Mouse (Mus musculus) Patski (cell line): ENCODE measurements around the gene Copg1. TPM values are rescaled to one million over a fixed set of nuclear protein-coding genes. Genes with fewer than 3 reads are reported as not detected.
A peak's percentile ranks its signal among the peaks of the same experiment; 100 is the strongest.

Experiments used
- ATAC-seq: fragments of 100-300 bp; one replicate; pipeline ENCODE4 v1.8.0; 2021
- CTCF ChIA-PET: fragments of 350-600 bp; sonication (Branson Sonifier 250); formaldehyde crosslinking; loops from one replicate; lab custom pipeline; 2022; ENCODE audit warnings: inconsistent platforms; lab: Charles Lee
- POLR2A ChIA-PET: fragments of 350-600 bp; sonication (Branson Sonifier 250); formaldehyde crosslinking; loops from one replicate; lab custom pipeline; 2022; ENCODE audit warnings: antibody characterized with exemption, inconsistent platforms; lab: Charles Lee
- DNase-seq: peaks from one replicate; pipeline ENCODE4 v3.0.0-alpha.2; 2011; ENCODE audit warnings: low read depth, low spot score
- H3K27me3 ChIP-seq: fragments of 371-371 bp; one replicate; pipeline ENCODE4 v1.5.1; 2021
- CTCF ChIP-seq: fragments of 100-300 bp; IDR thresholded peaks from one replicate; pipeline ENCODE4 v1.5.1; 2021
- in situ Hi-C: fragments of 300-500 bp; cut with MboI; formaldehyde crosslinking; loops from 3 replicates; pipeline ENCODE4 v1.11.1; 2018; ENCODE audit warnings: low pct_unique_long_range_greater_than_20kb, mixed read lengths
- polyA plus RNA-seq: library from polyadenylated mRNA; unstranded; gene quantifications from one replicate; pipeline ENCODE4 v1.2.3, GENCODE M21; 2021

Gene Copg1
- polyA plus RNA-seq, 1 experiment from 2014 or later: 128 TPM

DNA sequence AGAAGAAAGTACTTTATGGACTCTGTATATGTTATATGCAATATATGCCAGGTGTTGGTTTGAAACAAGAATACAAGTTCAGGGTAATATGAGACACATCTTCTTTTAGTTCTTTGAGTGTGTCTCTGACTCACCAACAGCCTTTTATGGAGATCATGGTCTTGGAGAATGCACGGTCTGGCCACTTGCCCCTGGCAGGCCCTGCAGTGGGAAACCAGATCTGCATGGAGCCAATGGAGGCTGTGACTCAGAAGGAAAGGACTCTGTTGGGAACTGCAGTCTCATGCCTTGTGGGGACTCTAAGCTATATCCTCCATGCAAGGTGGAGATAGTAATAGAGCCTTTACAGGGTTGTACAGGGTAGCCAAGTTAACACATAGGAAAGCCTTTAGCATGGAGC lies 12.5 kb upstream of the Copg1 start:
- TF ChIP-seq CTCF: no peak
- in situ Hi-C loops: no loop called here
- CTCF ChIA-PET: interaction anchor here (1.2 to 2.2 kb wide), 2 partner anchors 12 to 118 kb away, joined by 3 to 7 read pairs; partner anchors contain the start of gene Copg1
- DNase-seq: no peak
- POLR2A ChIA-PET: no interaction called here
- ATAC-seq: peak; percentile 54
- no peaks in the 10 kb centered on the region for H3K27me3 ChIP-seq

DNA sequence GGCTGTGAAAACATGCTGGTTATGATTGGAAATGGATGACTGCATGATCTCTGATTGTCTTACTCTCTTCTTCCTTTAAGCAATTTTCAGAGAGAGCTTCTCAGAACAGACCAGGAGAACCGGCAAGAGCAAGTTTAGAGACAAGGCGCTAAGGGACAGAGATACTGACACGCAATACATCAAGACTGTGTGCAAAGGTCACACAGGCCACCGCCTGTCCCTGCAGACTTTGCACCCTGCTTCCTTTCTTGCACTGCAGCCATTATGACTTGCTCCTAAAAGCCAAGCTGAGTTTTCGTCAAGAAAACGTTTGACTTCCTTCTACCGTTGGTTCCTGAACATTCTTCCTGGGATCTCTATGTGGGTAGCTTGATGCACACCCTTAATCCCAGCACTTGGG lies 12.1 kb upstream of the Copg1 start:
- ATAC-seq (no peak), DNase-seq (no peak)
- ChIA-PET POLR2A (no interaction called here), CTCF (interaction anchor here (1.2 to 2.2 kb wide), 2 partner anchors 12 to 117 kb away, joined by 3 to 7 read pairs; partner anchors contain the start of gene Copg1)
- no peaks in the 10 kb centered on the region for H3K27me3 ChIP-seq
- TF ChIP-seq CTCF: no peak
- in situ Hi-C loops: no loop called here

DNA sequence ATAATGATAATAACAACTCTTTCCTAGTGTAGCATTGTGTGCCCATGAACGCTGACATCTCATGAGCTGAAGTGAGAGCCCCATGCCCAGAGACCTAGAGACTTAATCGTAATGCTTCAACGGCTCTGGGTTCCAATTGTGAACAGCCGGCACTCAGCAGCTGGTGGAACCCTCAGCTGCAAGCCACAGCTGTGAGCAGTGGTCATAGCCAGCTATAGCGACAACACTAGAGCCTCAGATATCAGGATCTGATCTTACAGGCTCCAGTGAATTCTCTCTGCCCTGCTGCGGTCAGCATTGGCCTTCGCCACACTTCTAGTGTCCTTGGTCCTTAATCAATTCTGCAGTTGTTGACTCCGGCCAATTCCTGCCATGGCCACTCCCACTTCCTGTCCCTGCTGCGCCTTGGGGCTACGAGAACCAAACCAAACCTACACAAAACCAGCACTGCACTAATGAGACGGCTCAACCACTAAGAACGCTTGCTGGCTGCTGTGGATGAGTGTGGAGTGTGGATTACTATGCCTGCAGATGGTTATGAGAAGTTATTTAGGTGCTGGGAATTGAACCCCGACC lies 11.5 kb upstream of the Copg1 start:
- CTCF ChIA-PET: interaction anchor here (1.2 to 2.2 kb wide), 2 partner anchors 11 to 117 kb away, joined by 3 to 7 read pairs; partner anchors contain the start of gene Copg1
- DNase-seq (no peak), ATAC-seq (no peak)

DNA sequence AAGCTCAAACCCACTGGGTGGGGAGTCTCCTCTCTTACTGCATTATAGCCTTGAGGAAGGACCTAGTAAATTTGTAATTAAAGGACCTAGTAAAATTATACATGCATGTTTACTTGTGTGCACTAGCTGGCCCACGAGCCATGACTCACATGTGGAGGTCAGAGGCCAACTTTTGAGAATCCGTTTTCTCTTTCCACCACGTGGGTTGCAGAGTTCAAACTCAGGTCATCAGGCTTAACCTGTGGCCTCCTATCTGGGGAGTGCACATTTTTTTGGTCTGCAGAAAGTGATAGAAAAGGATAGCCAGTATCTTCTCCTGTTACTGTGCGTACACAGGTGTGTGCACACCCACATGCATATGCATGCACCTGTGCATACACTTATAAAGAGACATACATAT lies 8.6 kb upstream of the Copg1 start:
- ATAC-seq (no peak), DNase-seq (no peak)
- H3K27me3 ChIP-seq: no peaks in the 10 kb centered on the region
- ChIA-PET POLR2A (no interaction called here), CTCF (interaction anchor here (1.7 kb wide), 1 partner anchor 9 kb away, joined by 5 read pairs; no protein-coding TSS in a partner anchor)
- in situ Hi-C loops: no loop called here
- no peak for TF ChIP-seq CTCF

More for the DNA sequence above, 11.5 kb upstream of the Copg1 start:
- POLR2A ChIA-PET: no interaction called here
- no peak for TF ChIP-seq CTCF
- in situ Hi-C loops: no loop called here
- H3K27me3 ChIP-seq: no peaks in the 10 kb centered on the region

DNA sequence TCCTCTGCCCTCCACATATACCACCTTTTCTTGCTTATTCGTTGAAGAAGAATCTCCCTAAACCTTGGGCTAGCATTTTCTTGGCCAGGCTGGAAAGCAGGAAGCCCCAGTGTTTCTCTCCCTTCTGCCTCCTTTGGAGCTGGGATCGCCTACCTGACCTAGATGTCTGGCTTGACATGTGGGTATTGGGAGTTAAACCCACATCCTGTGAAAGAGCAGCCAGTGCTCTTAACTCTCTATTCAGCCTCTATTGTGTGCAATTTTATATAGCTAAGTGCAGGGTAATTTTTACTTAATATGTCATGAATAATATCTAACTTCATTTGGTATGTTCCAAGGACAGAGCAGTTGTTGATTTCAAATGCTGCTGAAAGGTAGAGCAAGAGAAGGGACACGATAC lies 8.0 kb upstream of the Copg1 start:
- ChIA-PET CTCF (no interaction called here), POLR2A (interaction anchor here (0.7 kb wide), 1 partner anchor 41 kb away, joined by 5 read pairs; no protein-coding TSS in a partner anchor)
- no peak for TF ChIP-seq CTCF
- in situ Hi-C loops: no loop called here
- H3K27me3 ChIP-seq: no peaks in the 10 kb centered on the region
- DNase-seq (no peak), ATAC-seq (no peak)

DNA sequence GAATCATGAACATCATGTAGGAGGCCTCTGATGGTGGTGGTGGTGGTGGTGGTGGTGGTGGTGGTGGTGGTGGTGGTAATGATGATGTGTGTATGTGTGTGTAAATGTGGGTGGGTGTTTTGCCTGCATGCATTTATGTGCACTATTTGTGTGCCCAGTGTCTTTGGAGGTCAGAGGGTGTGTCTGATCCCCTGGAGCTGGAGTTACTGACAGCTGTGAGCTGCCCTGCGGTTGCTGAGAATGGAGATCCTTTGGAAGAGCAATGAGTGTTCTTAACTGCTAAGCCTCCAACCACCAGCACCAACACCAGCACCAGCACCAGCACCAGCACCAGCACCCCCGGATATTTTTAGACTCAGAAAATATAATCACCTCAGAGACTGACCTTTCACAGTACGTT lies 5.4 kb upstream of the Copg1 start:
- in situ Hi-C loops: no loop called here
- no peaks in the 10 kb centered on the region for H3K27me3 ChIP-seq
- DNase-seq (no peak), ATAC-seq (no peak)
- ChIA-PET CTCF (no interaction called here), POLR2A (no interaction called here)
- TF ChIP-seq CTCF: no peak

DNA sequence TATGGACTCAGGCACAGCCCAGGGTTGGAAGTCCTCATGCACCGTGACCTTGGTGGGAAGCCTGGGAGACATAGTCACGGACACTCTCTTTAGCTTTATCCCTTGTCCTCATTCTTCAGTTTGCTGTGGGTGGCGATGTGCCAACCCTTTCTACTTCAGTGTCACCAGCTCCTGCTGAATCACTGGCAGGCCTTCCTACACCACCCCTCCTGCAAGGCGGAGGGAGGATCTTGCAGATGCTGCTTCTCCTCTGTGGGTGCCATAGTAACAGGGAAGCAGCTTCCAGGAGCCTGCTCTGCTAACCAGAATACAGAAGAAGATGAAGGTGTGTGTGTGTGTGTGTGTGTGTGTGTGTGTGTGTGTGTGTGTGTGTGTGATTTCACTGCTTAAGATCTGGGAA lies 4.8 kb upstream of the Copg1 start:
- in situ Hi-C loops: no loop called here
- H3K27me3 ChIP-seq: no peaks in the 10 kb centered on the region
- DNase-seq (no peak), ATAC-seq (no peak)
- CTCF ChIA-PET: no interaction called here
- TF ChIP-seq CTCF: no peak
- POLR2A ChIA-PET: no interaction called here

DNA sequence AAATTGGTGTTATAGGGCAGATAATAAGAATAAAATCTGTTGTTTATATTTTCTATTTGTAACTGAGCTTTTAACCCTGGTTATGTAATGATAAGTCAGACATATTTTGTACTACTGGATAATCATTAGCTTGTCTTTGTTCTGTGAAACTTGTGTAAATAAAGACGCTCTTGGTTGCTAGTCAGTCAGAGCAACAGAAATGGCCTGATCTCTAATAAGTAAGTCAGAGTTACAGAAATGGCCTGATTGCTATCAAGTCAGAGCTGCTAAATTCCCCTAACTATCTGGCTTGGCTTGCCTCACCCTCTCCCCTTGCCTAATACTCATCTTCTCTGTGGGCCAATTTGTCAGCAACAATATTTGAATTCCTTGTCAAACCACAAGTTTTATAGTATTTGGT lies 893 bp upstream of the Copg1 start:
- H3K27me3 ChIP-seq: no peaks in the 10 kb centered on the region
- TF ChIP-seq CTCF: no peak
- POLR2A ChIA-PET: interaction anchor here (0.9 to 1.3 kb wide), 3 partner anchors 9 to 37 kb away, joined by 3 read pairs; no protein-coding TSS in a partner anchor
- CTCF ChIA-PET: interaction anchor here (1.0 to 2.0 kb wide), 9 partner anchors 11 to 136 kb away, joined by 3 to 7 read pairs (median 3); partner anchors contain the start of gene Hmces
- in situ Hi-C loops: loop anchor here (5.0 kb wide), 1 partner anchor 34 kb away; the partner anchor contains the start of gene Cnbp
- no peak for DNase-seq
- ATAC-seq: no peak

DNA sequence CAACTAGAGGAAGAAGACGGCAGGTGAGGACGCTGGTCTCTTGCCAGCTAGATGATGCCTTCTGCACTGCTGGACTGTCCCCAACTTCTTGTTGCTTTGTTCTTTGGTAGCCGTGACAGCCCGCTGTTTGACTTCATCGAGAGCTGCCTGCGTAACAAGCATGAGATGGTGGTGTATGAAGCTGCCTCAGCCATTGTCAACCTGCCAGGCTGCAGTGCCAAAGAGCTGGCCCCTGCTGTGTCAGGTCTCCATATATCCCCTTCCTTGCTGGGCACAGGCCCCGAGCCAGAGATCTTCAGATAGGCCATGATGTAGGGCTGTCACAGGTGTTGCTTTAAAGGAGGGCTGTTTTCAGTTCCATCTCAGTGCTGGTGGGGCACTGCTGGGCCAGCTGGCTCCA lies 6.3 kb downstream of the Copg1 start:
- no peak for TF ChIP-seq CTCF
- DNase-seq (no peak), ATAC-seq (no peak)
- H3K27me3 ChIP-seq: no peaks in the 10 kb centered on the region
- CTCF ChIA-PET: interaction anchor here (1.3 kb wide), 1 partner anchor 10 kb away, joined by 4 read pairs; no protein-coding TSS in a partner anchor
- POLR2A ChIA-PET: interaction anchor here (0.8 kb wide), 1 partner anchor 8 kb away, joined by 3 read pairs; no protein-coding TSS in a partner anchor
- in situ Hi-C loops: no loop called here

DNA sequence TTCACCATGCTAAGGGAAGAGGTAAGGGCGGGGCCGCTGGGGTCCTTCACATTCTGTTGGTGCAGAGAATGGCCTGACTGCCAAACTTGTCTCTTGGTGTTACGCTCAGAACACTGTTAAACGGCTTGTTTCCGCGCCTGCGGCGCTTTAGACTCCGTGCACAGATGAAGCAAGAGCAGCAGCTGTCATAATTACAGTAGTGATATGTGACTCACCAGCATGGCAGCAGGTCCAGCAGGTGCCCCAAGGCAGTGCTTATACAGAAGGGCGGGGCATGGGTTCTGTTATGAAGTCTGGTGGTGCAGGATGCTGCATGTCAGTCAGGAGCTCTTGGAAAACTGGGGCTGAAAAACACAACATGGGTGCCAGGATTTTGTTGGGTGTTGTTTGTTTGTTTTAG lies 10.4 kb downstream of the Copg1 start:
- ChIA-PET POLR2A (no interaction called here), CTCF (no interaction called here)
- in situ Hi-C loops: no loop called here
- DNase-seq: no peak
- no peaks in the 10 kb centered on the region for H3K27me3 ChIP-seq
- TF ChIP-seq CTCF: no peak
- ATAC-seq: no peak

DNA sequence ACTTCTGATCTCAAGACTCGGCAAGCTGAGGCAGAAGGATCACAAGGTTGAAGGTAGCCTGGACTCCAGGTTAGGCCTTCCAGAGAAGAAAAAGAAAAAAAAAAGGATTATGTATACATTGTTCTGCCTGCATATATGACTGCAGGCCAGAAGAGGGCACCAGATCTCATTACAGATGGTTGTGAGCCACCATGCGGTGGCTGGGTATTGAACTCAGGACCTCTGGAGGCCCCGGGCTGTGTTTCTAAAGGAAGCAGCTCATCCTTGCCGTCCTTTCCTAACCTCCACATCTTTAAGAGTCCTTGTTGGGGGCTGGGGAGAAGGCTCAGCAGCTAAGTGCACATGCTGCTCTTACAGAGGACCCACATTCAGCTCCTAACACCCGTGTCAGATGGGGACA lies 19.0 kb downstream of the Copg1 start:
- in situ Hi-C loops: loop anchor here (5.0 to 25.0 kb wide), 3 partner anchors 86 to 581 kb away; no protein-coding TSS in a partner anchor
- POLR2A ChIA-PET: interaction anchor here (0.7 to 0.9 kb wide), 2 partner anchors 84 to 87 kb away, joined by 3 read pairs; no protein-coding TSS in a partner anchor
- no peaks in the 10 kb centered on the region for H3K27me3 ChIP-seq
- DNase-seq: no peak
- TF ChIP-seq CTCF: peak; percentile 66
- CTCF ChIA-PET: interaction anchor here (1.1 to 1.7 kb wide), 4 partner anchors 14 to 91 kb away, joined by 3 to 6 read pairs (median 5); no protein-coding TSS in a partner anchor
- ATAC-seq: no peak
